In the genomic region with DNA sequence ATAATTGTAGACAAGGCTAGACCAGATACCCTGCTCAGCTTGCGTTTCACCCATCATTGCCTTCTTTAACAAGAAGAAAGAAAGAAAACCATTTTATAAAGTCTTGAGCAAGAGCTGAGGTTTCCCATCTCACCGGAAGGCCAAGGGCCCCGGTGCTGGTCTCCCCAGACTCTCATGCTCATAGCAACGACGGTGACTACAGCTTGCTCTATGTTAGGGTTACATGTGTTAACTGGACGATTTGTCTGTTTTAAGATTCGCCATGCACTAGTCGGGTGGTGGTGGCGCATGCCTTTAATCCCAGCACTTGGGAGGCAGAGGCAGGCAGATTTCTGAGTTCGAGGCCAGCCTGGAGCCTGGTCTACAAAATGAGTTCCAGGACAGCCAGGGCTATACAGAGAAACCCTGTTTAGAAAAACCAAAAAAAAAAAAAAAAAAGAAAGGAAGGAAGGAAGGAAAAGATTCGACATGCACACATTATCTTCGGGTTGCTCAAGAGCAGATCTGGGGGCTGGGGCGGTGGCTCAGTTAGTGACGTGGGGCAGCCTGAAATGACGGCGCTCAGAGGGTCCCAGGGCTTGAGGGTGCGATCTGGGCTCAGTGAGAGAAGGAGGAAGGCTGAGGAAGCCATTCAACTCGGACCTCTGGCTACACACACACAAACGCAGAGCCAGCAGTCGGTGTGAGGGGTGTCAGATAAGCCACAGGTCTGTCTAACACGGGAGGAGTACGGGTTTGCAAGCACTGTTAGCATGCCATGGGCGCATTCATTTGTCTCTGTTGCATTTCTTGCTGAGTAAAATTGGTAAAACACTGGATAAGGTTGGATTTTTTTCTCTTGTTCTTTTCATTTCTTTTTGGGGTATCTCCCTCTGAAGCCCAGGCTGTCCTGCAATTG, we compare ENCODE assay signal across 8 mouse cellular contexts. TPM values are rescaled to one million over a fixed set of nuclear protein-coding genes. Genes with fewer than 3 reads are reported as not detected.
A peak's percentile ranks its signal among the peaks of the same experiment; 100 is the strongest.
DNase-seq lines count a peak whose midpoint lies in the region; ATAC-seq lines count a peak whose summit lies in the region.

No protein-coding gene starts in this region.

- no peak for DNase-seq in heart, adult 18-20 months
- DNase-seq in embryonic facial prominence, embryonic 10.5 days (ENCODE audit: low spot score), result no peak
- no peak for DNase-seq in spleen, postnatal 14 days (ENCODE audit: low spot score in 2 of 2)
- no peak for DNase-seq in gastrocnemius, adult 18-20 months (ENCODE audit: low spot score)
- no peak for DNase-seq in retina, embryonic 14.5 days (ENCODE audit: low spot score)

- WGBS in heart, embryonic 16.5 days, result 52% methylated on average over 23 of the region's 23 CpGs
- 87% methylated on average over 23 of the region's 23 CpGs for WGBS in embryonic facial prominence, embryonic 10.5 days
- 49% methylated on average over 23 of the region's 23 CpGs for WGBS in intestine, embryonic 16.5 days
- 85% methylated on average over 23 of the region's 23 CpGs for WGBS in midbrain, embryonic 15.5 days

- H3K9me3 ChIP-seq in heart, embryonic 16.5 days (replicated peaks; ENCODE audit: control insufficient read depth, low read length), result no peaks in the 10 kb centered on the region
- H3K9me3 ChIP-seq in embryonic facial prominence, embryonic 10.5 days, result no peaks in the 10 kb centered on the region; the same call in 1 of the 2 replicates
- no peaks in the 10 kb centered on the region for H3K9me3 ChIP-seq in intestine, embryonic 16.5 days (ENCODE audit: control insufficient read depth, low read length)
- H3K9me3 ChIP-seq in midbrain, embryonic 15.5 days, result no peaks in the 10 kb centered on the region

- H3K9ac ChIP-seq in heart, embryonic 16.5 days (ENCODE audit: low read length), result peak overlapping the region; percentile 47
- peak overlapping the region; percentile 70 for H3K9ac ChIP-seq in intestine, embryonic 16.5 days (ENCODE audit: low read depth, low read length)
- no peak overlapping the region for H3K9ac ChIP-seq in midbrain, embryonic 15.5 days

- H3K4me1 ChIP-seq in heart, embryonic 16.5 days (ENCODE audit: control insufficient read depth, insufficient read depth, low read length), result peaks cover 34% of the 10 kb centered on the region
- H3K4me1 ChIP-seq in embryonic facial prominence, embryonic 10.5 days, result peaks cover 37% of the 10 kb centered on the region
- H3K4me1 ChIP-seq in intestine, embryonic 16.5 days (ENCODE audit: control insufficient read depth, insufficient read depth, low read length), result peaks cover 28% of the 10 kb centered on the region; the same call in 1 of the 2 replicates
- peaks cover 31% of the 10 kb centered on the region for H3K4me1 ChIP-seq in midbrain, embryonic 15.5 days

- H3K27ac ChIP-seq in heart, embryonic 16.5 days (ENCODE audit: low read length), result no peak overlapping the region
- peak overlapping the region; percentile 91 for H3K27ac ChIP-seq in embryonic facial prominence, embryonic 10.5 days (replicated peaks)
- peak overlapping the region; percentile 59 for H3K27ac ChIP-seq in intestine, embryonic 16.5 days (ENCODE audit: low read length)
- 0 out of 2 replicates have a peak overlapping the region, but pooled peaks have one; percentile 39 for H3K27ac ChIP-seq in midbrain, embryonic 15.5 days

- H3K4me3 ChIP-seq in heart, embryonic 16.5 days (ENCODE audit: low read length), result peak overlapping the region; percentile 63
- H3K4me3 ChIP-seq in embryonic facial prominence, embryonic 10.5 days, result peak overlapping the region; percentile 71
- peak overlapping the region; percentile 78 for H3K4me3 ChIP-seq in intestine, embryonic 16.5 days (ENCODE audit: low read length)
- peak overlapping the region; percentile 56 for H3K4me3 ChIP-seq in midbrain, embryonic 15.5 days

- peak overlapping the region; percentile 79 for H3K4me2 ChIP-seq in heart, embryonic 16.5 days (ENCODE audit: low read depth, low read length)
- H3K4me2 ChIP-seq in intestine, embryonic 16.5 days (ENCODE audit: low read depth, low read length), result peak overlapping the region; percentile 70
- H3K4me2 ChIP-seq in midbrain, embryonic 15.5 days, result peak overlapping the region; percentile 81

- no peaks in the 10 kb centered on the region for H3K27me3 ChIP-seq in heart, embryonic 16.5 days (ENCODE audit: control insufficient read depth, insufficient read depth, low read length)
- H3K27me3 ChIP-seq in embryonic facial prominence, embryonic 10.5 days (replicated peaks; ENCODE audit: low read depth, poor library complexity, severe bottlenecking), result no peaks in the 10 kb centered on the region
- H3K27me3 ChIP-seq in intestine, embryonic 16.5 days (replicated peaks; ENCODE audit: control insufficient read depth, insufficient read depth, low read length), result no peaks in the 10 kb centered on the region
- no peaks in the 10 kb centered on the region for H3K27me3 ChIP-seq in midbrain, embryonic 15.5 days (replicated peaks)

- no peak for ATAC-seq in heart, embryonic 16.5 days (replicated peaks; ENCODE audit: extremely low read depth, insufficient read depth, low FRiP score)
- no peak for ATAC-seq in intestine, embryonic 16.5 days
- no peak for ATAC-seq in midbrain, embryonic 15.5 days (replicated peaks)

- 0 out of 2 replicates have a peak, but pooled peaks cover 2% of the 10 kb centered on the region for H3K36me3 ChIP-seq in heart, embryonic 16.5 days (ENCODE audit: control insufficient read depth, insufficient read depth)
- H3K36me3 ChIP-seq in embryonic facial prominence, embryonic 10.5 days (replicated peaks), result peaks cover 59% of the 10 kb centered on the region
- 0 out of 2 replicates have a peak, but pooled peaks cover 3% of the 10 kb centered on the region for H3K36me3 ChIP-seq in intestine, embryonic 16.5 days (ENCODE audit: control insufficient read depth, insufficient read depth, low read length)
- no peaks in the 10 kb centered on the region for H3K36me3 ChIP-seq in midbrain, embryonic 15.5 days (replicated peaks)

RNA-seq across cellular contexts. Expression of gene Ldlr, which starts 2.2 kb away (rescaled TPM):
- polyA plus RNA-seq in heart, embryonic 16.5 days (2015; fragmentation: Nextera tagmentation; extraction: Ambion mirVana), result 17.7 and 19.1 TPM in 2 replicates
- total RNA-seq in heart, adult 18-20 months (2021), result 1 to 10 TPM; 1.9 to 2.4 TPM
- polyA plus RNA-seq in embryonic facial prominence, embryonic 10.5 days (2016; fragmentation: Nextera tagmentation; extraction: Ambion mirVana), result 51.6 and 55.9 TPM in 2 replicates
- polyA plus RNA-seq in intestine, embryonic 16.5 days (2015; fragmentation: Nextera tagmentation; extraction: Ambion mirVana), result 86.7 and 88.2 TPM in 2 replicates
- polyA plus RNA-seq in midbrain, embryonic 15.5 days (2015; fragmentation: Nextera tagmentation; extraction: Ambion mirVana), result 15.8 and 15.9 TPM in 2 replicates
- 1 to 10 TPM; 2.4 to 2.6 TPM for total RNA-seq in gastrocnemius, adult 18-20 months (2021)

RNA-seq across cellular contexts. Expression of gene Spc24, which starts 34.6 kb away (rescaled TPM):
- 91.4 and 93.2 TPM in 2 replicates for polyA plus RNA-seq in heart, embryonic 16.5 days (2015; fragmentation: Nextera tagmentation; extraction: Ambion mirVana)
- total RNA-seq in heart, adult 18-20 months (2021), result 1 to 10 TPM; 4.7 to 6.4 TPM
- polyA plus RNA-seq in embryonic facial prominence, embryonic 10.5 days (2016; fragmentation: Nextera tagmentation; extraction: Ambion mirVana), result 187 TPM in 2 replicates
- 85.5 and 106 TPM in 2 replicates for polyA plus RNA-seq in intestine, embryonic 16.5 days (2015; fragmentation: Nextera tagmentation; extraction: Ambion mirVana)
- 15.7 and 17.8 TPM in 2 replicates for polyA plus RNA-seq in midbrain, embryonic 15.5 days (2015; fragmentation: Nextera tagmentation; extraction: Ambion mirVana)
- total RNA-seq in gastrocnemius, adult 18-20 months (2021), result 1 to 10 TPM; 1.9 TPM
